Mouse (Mus musculus) right cerebral cortex, adult 18-20 months (tissue): Measurements from ENCODE around the gene Idh2.
"Not testable (repeated sequence)": the region's sequence is repeated elsewhere in the genome, so short reads cannot be mapped to it uniquely, and the experiment has no call there.

Experiments used
- DNase-seq: peaks from one replicate; pipeline ENCODE4 v3.0.0; 2022; ENCODE audit warnings: mixed read lengths

Gene Idh2

GRCm38 (mm10) chr7:80058405-80059063 lies 56.7 kb downstream of the Idh2 start:
- no peak for DNase-seq

GRCm38 (mm10) chr7:80057781-80058180 lies 57.4 kb downstream of the Idh2 start:
- DNase-seq = no peak

DNA sequence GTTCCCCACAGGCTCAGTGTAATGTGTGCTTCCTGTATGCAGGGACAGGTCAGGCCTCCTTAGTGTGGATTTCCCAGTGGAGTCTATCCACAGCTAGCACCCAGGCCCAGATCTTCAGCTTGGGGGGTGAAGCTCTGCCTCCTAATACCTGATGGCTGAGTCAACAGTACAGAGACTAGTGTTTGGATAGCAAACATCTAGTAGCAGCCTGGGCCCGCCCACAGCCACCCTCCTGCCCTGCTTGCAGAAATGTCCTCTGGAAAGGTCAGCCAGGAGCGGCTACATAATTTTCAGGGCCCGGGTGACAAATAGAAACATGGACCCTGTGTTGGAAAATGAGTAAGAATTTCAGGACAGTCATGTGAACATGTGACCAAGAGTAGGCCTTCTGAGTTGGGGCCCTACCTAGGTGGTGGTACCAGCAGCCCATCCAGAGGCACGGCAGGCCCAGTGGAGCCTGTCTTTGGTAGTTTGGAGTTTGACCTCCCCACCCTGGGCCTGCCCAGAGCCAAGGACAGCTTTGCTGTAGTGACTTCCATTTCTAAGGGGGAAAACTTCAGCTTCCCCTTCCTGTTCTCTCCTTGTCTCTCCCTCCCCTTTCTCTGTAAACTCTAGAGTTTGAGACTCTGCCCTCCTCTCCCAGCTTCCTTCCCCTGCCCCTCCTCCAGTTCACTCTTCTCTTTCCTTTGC lies 58.0 kb downstream of the Idh2 start:
- no peak for DNase-seq

GRCm38 (mm10) chr7:80055781-80056180 lies 59.4 kb downstream of the Idh2 start:
- no peak for DNase-seq

GRCm38 (mm10) chr7:80053147-80053546 lies 62.0 kb downstream of the Idh2 start:
- DNase-seq = no peak

DNA sequence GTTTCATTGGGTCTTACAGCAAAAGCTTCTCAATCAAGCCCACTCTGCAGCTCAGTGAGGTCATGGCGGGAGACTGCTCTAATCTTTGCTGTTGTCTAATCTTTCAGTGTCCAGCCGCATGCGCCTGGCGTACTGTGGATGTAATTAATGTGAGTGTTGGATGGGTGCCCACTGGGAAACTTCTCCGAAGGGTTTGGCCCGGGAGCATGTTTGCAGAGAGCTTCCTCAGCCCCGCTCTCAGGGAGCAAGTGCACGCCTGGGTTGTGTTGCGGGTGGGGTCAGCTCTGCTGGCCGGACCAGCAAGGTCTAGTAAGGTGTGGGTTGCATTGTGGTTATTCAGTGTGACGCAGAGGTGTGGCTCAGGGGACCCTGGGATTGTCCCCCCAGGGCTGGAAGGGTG lies 62.9 kb downstream of the Idh2 start:
- DNase-seq = no peak

DNA sequence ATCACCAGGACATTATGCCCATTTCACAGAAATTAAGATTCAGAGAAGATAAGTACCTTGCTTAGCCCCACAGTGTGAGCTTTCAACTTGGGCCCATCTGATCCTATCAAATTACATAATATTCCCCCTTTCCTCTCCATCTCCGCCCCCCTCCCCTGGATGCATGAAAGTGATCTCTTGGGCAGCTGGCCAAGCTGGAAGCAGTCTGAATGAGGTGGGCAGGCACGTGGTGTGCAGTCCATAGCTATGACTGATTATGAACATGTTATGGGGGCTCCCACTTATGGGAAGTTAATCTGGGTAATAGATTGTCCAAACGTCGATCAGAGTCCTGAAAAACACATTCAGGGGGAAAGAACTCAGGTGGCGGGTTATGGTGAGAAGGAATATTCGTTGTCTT lies 63.4 kb downstream of the Idh2 start:
- no peak for DNase-seq

DNA sequence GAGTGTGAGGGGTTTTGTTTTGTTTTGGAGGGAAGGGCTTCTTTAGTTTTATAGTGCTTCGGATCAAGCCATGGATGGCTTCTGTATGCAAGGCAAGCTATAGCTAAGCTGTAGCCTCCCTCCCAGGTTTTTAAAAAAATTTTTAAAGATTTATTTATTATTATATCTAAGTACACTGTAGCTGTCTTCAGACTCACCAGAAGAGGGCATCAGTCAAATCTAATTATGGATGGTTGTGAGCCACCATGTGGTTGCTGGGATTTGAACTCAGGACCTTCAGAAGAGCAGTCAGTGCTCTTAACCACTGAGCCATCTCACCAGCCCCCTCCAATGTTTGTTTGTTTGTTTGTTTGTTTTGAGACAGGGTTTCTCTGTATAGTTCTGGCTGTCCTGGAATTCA lies 64.8 kb downstream of the Idh2 start:
- not testable (repeated sequence) for DNase-seq

DNA sequence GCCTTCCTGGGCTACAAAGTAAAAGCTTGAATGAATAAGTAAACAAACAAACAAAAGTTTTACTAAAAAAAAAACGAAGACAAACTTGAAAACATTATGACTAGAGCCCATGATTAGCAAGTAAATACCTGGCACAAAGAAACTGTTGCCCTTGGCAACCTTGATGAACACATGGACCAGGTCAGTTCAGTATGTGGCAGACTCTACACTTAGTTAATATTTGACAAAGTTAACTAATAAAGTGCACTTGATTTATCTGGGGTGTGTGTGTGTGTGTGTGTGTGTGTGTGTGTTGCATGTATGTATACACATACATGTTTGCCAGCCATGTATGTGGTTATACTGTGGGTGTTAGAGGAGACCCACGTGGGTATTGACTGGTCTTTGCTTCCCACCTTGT lies 65.4 kb downstream of the Idh2 start:
- no peak for DNase-seq

- no peak for DNase-seq
Measured at GRCm38 (mm10) chr7:80047041-80047440, 68.2 kb downstream of the Idh2 start.
